Mouse (Mus musculus) kidney, embryonic 15.5 days (tissue): ENCODE data around the gene Mgat5b. TPM values are rescaled to one million over a fixed set of nuclear protein-coding genes. Genes with fewer than 3 reads are reported as not detected.
A peak's percentile ranks its signal among the peaks of the same experiment; 100 is the strongest.

ENCODE experiments used
- ATAC-seq: fragments of 200-750 bp; cut with Nextera tagmentation; replicated peaks from 2 replicates; pipeline ENCODE4 v1.8.0; 2017; ENCODE audit warnings: moderate TSS enrichment; ENCODE audit not compliant: low FRiP score
- H3K27ac ChIP-seq: fragments of 300-500 bp; sonication (generic); 2 replicates; pipeline ENCODE4 v1.5.1; 2015; ENCODE audit warnings: mild to moderate bottlenecking, inconsistent platforms
- H3K27me3 ChIP-seq: fragments of 300-500 bp; sonication (generic); 2 replicates; pipeline ENCODE4 v1.6.1; 2015; ENCODE audit warnings: inconsistent platforms
- H3K36me3 ChIP-seq: fragments of 300-500 bp; sonication (generic); 2 replicates; pipeline ENCODE4 v1.6.1; 2015; ENCODE audit warnings: inconsistent platforms
- H3K4me1 ChIP-seq: fragments of 300-500 bp; sonication (generic); 2 replicates; pipeline ENCODE4 v1.6.1; 2015; ENCODE audit warnings: inconsistent platforms
- H3K4me2 ChIP-seq: fragments of 300-500 bp; sonication (generic); 2 replicates; pipeline ENCODE4 v1.6.1; 2015; ENCODE audit warnings: moderate library complexity, mild to moderate bottlenecking, inconsistent platforms
- H3K4me3 ChIP-seq: fragments of 300-500 bp; sonication (generic); replicated peaks from 2 replicates; pipeline ENCODE4 v1.5.1; 2015; ENCODE audit warnings: mild to moderate bottlenecking, inconsistent platforms
- H3K9ac ChIP-seq: fragments of 300-500 bp; sonication (generic); 2 replicates; pipeline ENCODE4 v1.6.1; 2015; ENCODE audit warnings: mild to moderate bottlenecking, inconsistent platforms
- H3K9me3 ChIP-seq: fragments of 300-500 bp; sonication (generic); replicated peaks from 2 replicates; pipeline ENCODE4 v1.6.1; 2016; ENCODE audit warnings: inconsistent platforms
- WGBS: fragments of 180-500 bp; shearing (Covaris S2); methylation state at CpG from one replicate; pipeline ENCODE4 v1.1.7; 2015; ENCODE audit warnings: mixed read lengths; 5-methylcytosine and 5-hydroxymethylcytosine counted together
- polyA plus RNA-seq: library from polyadenylated mRNA; unstranded; fragments of >200 nt; fragmentation: Nextera tagmentation; extraction: Ambion mirVana; gene quantifications from 2 replicates; pipeline ENCODE4 v1.2.1, GENCODE M21; 2015

Mgat5b gene
- polyA plus RNA-seq, 1 experiment from 2014 or later, result 0.43 TPM

- peaks cover 12% of the 10 kb centered on the region for H3K4me1 ChIP-seq
- H3K27ac ChIP-seq, result no peak overlapping the region
- no peaks in the 10 kb centered on the region for H3K9me3 ChIP-seq
- no peak overlapping the region for H3K4me3 ChIP-seq
- H3K9ac ChIP-seq, result no peak overlapping the region
- 0 out of 2 replicates have a peak, but pooled peaks have one; percentile 28 for ATAC-seq
- WGBS, result 62% methylated on average over 7 of the region's 7 CpGs
- 0 out of 2 replicates have a peak, but pooled peaks cover 9% of the 10 kb centered on the region for H3K27me3 ChIP-seq
- no peaks in the 10 kb centered on the region for H3K36me3 ChIP-seq
- no peak overlapping the region for H3K4me2 ChIP-seq
Measured at GRCm38 (mm10) chr11:116965061-116965460, 46.4 kb downstream of the Mgat5b start.

DNA sequence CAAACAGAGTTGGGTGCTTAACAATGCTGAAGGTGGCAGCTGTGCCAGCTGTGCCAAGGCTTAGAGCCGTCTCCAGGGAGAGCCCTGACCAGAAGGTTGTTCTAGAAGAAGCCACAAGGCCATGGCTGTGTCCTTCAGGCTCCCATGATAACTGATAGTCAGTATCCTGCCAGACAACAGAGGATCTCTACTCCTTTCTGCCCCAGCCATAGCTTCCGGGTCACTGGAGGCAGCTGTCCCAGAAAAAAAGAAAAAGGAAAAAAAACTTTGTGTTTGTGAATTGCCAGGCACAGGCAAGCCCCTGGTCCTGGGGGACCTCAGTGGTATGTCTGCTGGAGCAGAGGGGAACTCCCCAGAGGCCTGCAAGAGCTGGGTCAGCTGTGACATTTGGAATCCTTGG, 47.3 kb downstream of the Mgat5b start:
- WGBS, result 55% methylated on average over 2 of the region's 2 CpGs
- H3K4me2 ChIP-seq, result no peak overlapping the region
- H3K27ac ChIP-seq, result no peak overlapping the region
- H3K36me3 ChIP-seq, result no peaks in the 10 kb centered on the region
- H3K27me3 ChIP-seq, result 0 out of 2 replicates have a peak, but pooled peaks cover 9% of the 10 kb centered on the region
- H3K4me1 ChIP-seq, result peaks cover 12% of the 10 kb centered on the region
- no peak overlapping the region for H3K9ac ChIP-seq
- ATAC-seq, result no peak
- H3K9me3 ChIP-seq, result no peaks in the 10 kb centered on the region
- H3K4me3 ChIP-seq, result no peak overlapping the region

DNA sequence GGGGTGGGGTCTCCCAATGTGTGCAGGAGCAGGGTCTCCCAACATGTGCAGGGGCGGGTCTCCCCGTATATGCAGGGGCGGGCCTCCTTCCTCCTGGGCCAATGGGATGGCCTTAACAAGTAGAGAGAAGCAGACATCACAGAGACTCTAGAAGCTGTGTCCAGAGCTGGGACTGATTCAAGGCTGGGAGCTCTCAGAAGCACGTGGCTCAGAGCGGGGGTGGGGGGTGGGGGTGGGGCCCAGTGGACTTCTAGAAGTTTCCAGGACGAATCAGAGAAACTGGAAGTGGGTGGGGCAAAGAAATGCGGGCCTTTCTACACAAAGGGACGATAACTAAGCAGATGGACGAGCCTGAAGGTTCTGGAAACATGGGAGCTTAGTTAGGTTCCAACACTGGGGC, 49.9 kb downstream of the Mgat5b start:
- Histone ChIP-seq H3K4me3 (no peak overlapping the region), H3K4me1 (peaks cover 13% of the 10 kb centered on the region), H3K27ac (no peak overlapping the region), H3K36me3 (no peaks in the 10 kb centered on the region), H3K9me3 (no peaks in the 10 kb centered on the region), H3K9ac (no peak overlapping the region), H3K27me3 (0 out of 2 replicates have a peak, but pooled peaks cover 4% of the 10 kb centered on the region), H3K4me2 (no peak overlapping the region)
- WGBS, result 79% methylated on average over 9 of the region's 9 CpGs
- no peak for ATAC-seq

DNA sequence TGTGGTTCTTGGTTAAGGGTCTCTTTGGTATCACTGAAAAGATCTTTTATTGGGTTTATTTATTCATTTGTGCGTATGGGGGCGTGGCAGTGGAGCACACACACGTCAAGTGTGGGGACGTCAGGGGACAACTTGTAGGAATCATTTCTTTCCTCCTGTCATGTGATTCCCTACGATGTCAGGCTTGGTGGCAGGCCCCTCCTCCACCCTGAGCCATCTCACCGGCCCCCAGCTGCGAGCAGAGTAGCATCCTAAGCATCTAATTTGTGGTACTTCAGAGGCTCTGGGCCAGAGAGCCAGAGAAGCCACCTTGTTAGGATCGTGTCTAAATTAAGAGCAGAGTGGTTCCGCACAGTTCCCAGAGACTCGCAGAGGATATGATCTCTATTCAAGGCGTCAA, 50.8 kb downstream of the Mgat5b start:
- Histone ChIP-seq H3K9me3 (no peaks in the 10 kb centered on the region), H3K4me1 (peaks cover 13% of the 10 kb centered on the region), H3K36me3 (no peaks in the 10 kb centered on the region), H3K27me3 (0 out of 2 replicates have a peak, but pooled peaks cover 1% of the 10 kb centered on the region), H3K4me3 (no peak overlapping the region), H3K9ac (no peak overlapping the region), H3K4me2 (no peak overlapping the region), H3K27ac (no peak overlapping the region)
- ATAC-seq, result no peak
- 69% methylated on average over 11 of the region's 11 CpGs for WGBS

GRCm38 (mm10) chr11:116970847-116971246, 52.2 kb downstream of the Mgat5b start:
- no peaks in the 10 kb centered on the region for H3K36me3 ChIP-seq
- H3K9me3 ChIP-seq, result no peaks in the 10 kb centered on the region
- H3K4me3 ChIP-seq, result no peak overlapping the region
- no peak overlapping the region for H3K27ac ChIP-seq
- no peak overlapping the region for H3K9ac ChIP-seq
- H3K4me1 ChIP-seq, result peaks cover 7% of the 10 kb centered on the region
- 63% methylated on average over 4 of the region's 4 CpGs for WGBS
- H3K4me2 ChIP-seq, result no peak overlapping the region
- H3K27me3 ChIP-seq, result no peaks in the 10 kb centered on the region
- no peak for ATAC-seq

DNA sequence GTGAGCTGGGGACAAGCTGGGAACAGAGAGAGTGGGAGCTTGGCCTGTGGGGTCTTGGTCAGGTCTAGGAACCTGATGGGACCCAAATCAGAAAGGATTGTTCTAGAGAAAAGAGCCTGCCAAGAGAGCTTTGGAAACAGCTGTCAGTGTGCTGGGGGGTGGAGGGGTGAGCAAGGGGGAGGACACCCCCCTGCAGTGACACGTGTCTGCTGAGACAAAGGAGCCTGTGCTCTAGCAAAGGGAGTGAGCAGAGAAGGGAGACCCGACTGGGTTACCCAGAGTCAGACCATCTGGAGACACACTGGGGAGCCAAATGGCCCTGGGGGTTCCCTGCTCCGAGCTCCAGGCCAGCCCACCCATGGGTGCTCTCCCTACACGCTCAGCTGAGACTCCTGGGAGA, 54.2 kb downstream of the Mgat5b start:
- peaks cover 7% of the 10 kb centered on the region; the same call in 1 of the 2 replicates for H3K4me1 ChIP-seq
- no peak overlapping the region for H3K4me3 ChIP-seq
- H3K4me2 ChIP-seq, result no peak overlapping the region
- no peaks in the 10 kb centered on the region for H3K27me3 ChIP-seq
- ATAC-seq, result no peak
- H3K9ac ChIP-seq, result no peak overlapping the region
- no peak overlapping the region for H3K27ac ChIP-seq
- H3K36me3 ChIP-seq, result no peaks in the 10 kb centered on the region
- no peaks in the 10 kb centered on the region for H3K9me3 ChIP-seq
- WGBS, result 61% methylated on average over 4 of the region's 4 CpGs

DNA sequence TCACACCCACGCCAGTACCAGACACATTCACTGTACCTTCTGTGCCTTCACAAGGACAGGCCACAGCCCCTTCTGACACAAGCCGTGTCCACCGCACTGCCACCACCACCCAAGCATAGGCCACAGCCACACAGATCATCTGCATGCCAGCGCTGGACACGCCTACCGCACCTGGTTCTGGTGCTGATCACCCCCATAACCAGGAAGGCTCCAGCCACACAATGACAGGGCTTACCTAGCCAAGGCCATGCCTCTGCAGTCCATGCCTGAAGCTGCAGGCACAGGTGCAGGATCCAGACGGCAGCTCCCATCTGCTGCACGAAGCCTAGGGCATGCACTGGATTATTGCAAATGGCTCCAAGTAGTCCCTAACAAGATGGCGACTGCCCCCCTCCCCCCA, 54.8 kb downstream of the Mgat5b start:
- H3K36me3 ChIP-seq, result no peaks in the 10 kb centered on the region
- H3K27ac ChIP-seq, result no peak overlapping the region
- WGBS, result 92% methylated on average over 9 of the region's 9 CpGs
- H3K4me2 ChIP-seq, result no peak overlapping the region
- no peak for ATAC-seq
- H3K27me3 ChIP-seq, result no peaks in the 10 kb centered on the region
- H3K9me3 ChIP-seq, result no peaks in the 10 kb centered on the region
- H3K4me3 ChIP-seq, result no peak overlapping the region
- H3K9ac ChIP-seq, result no peak overlapping the region
- H3K4me1 ChIP-seq, result peaks cover 7% of the 10 kb centered on the region; the same call in 1 of the 2 replicates

DNA sequence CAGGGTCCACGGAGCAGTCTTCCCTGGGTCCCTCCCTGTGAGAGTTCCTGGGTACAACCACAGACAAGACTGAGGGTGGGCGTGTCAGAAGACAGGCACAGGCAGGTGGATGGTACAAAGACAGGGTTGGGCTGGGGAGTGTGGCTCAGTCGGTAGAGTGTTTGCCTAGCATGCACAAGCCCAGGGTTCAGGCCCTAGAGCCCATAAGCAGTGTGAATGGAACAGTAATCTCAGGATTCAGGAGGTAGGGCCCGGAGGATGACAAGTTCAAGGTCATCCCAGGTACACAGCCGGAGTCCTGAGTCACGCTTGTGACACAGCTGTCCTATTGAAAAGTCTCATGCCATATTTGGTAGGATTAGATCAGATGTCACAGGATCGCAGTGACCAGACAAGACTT, 55.7 kb downstream of the Mgat5b start:
- no peak for ATAC-seq
- Histone ChIP-seq H3K4me3 (no peak overlapping the region), H3K4me1 (peaks cover 7% of the 10 kb centered on the region; the same call in 1 of the 2 replicates), H3K27ac (no peak overlapping the region), H3K36me3 (no peaks in the 10 kb centered on the region), H3K27me3 (no peaks in the 10 kb centered on the region), H3K9ac (no peak overlapping the region), H3K4me2 (no peak overlapping the region), H3K9me3 (no peaks in the 10 kb centered on the region)
- 82% methylated on average over 7 of the region's 7 CpGs for WGBS

DNA sequence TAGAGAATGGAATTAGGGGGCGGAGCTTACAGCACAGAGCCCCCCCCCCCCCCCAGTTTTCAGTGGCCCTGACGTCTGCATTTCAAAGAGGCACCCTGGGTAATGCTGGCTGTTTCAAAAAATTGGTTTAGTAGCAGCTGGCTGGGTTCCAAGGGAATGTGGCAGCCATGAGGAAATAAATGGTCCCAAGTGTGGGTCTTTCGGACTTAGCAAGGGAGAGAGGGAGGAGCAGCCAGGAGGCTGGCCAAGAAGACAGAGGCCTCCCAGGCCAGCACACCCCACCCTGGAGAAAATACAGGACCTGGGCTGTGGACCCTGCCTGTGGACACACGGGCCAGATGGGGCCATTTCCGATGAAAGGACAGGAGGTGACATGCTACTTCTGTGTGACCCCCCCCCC, 61.6 kb downstream of the Mgat5b start:
- Histone ChIP-seq H3K27me3 (0 out of 2 replicates have a peak, but pooled peaks cover 8% of the 10 kb centered on the region), H3K4me1 (peaks cover 11% of the 10 kb centered on the region), H3K9ac (no peak overlapping the region), H3K4me3 (no peak overlapping the region), H3K9me3 (no peaks in the 10 kb centered on the region), H3K27ac (no peak overlapping the region), H3K36me3 (no peaks in the 10 kb centered on the region), H3K4me2 (no peak overlapping the region)
- ATAC-seq, result peak; percentile 22; the same call in 1 of the 2 replicates
- 32% methylated on average over 5 of the region's 5 CpGs for WGBS

DNA sequence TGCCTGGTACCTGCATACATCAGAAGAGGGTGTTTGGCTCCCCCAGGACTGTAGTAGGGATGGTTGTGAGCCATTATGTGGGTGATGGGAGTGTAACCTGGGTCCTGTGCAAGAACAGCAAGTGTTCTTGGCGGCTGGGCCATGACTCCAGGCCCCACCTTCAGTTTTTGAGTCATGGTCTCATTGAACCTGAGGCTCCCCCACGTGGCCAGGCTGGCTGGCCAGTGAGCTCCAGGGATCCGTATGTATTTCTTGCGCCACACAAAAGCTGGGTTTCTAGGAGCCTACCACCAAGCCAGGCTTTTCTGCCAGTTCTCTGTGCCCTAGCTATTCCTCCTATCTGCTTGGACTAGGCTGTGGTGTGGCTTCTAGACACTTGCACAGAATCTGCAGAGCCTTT, 63.9 kb downstream of the Mgat5b start:
- 57% methylated on average over 4 of the region's 4 CpGs for WGBS

GRCm38 (mm10) chr11:116985504-116986385, 67.1 kb downstream of the Mgat5b start:
- no peak for ATAC-seq

More for the DNA sequence above, 63.9 kb downstream of the Mgat5b start:
- H3K36me3 ChIP-seq, result no peaks in the 10 kb centered on the region
- no peaks in the 10 kb centered on the region for H3K9me3 ChIP-seq
- 0 out of 2 replicates have a peak, but pooled peaks cover 8% of the 10 kb centered on the region for H3K27me3 ChIP-seq
- no peak overlapping the region for H3K4me3 ChIP-seq
- no peak overlapping the region for H3K27ac ChIP-seq
- H3K4me2 ChIP-seq, result no peak overlapping the region
- ATAC-seq, result no peak
- H3K4me1 ChIP-seq, result peaks cover 11% of the 10 kb centered on the region
- H3K9ac ChIP-seq, result no peak overlapping the region

GRCm38 (mm10) chr11:116988131-116988530, 69.5 kb downstream of the Mgat5b start:
- peaks cover 12% of the 10 kb centered on the region for H3K27me3 ChIP-seq
- H3K9me3 ChIP-seq, result no peaks in the 10 kb centered on the region
- no peak overlapping the region for H3K4me3 ChIP-seq
- no peak overlapping the region for H3K4me2 ChIP-seq
- ATAC-seq, result no peak
- 0 out of 2 replicates have a peak, but pooled peaks cover 4% of the 10 kb centered on the region for H3K4me1 ChIP-seq
- WGBS, result 44% methylated on average over 8 of the region's 8 CpGs
- H3K27ac ChIP-seq, result no peak overlapping the region
- no peaks in the 10 kb centered on the region for H3K36me3 ChIP-seq
- no peak overlapping the region for H3K9ac ChIP-seq

More at GRCm38 (mm10) chr11:116985504-116986385, 67.1 kb downstream of the Mgat5b start:
- H3K36me3 ChIP-seq, result no peaks in the 10 kb centered on the region
- H3K27ac ChIP-seq, result no peak overlapping the region
- peaks cover 7% of the 10 kb centered on the region for H3K4me1 ChIP-seq
- H3K4me3 ChIP-seq, result no peak overlapping the region
- 0 out of 2 replicates have a peak, but pooled peaks cover 8% of the 10 kb centered on the region for H3K27me3 ChIP-seq
- H3K4me2 ChIP-seq, result no peak overlapping the region
- 79% methylated on average over 15 of the region's 15 CpGs for WGBS
- H3K9ac ChIP-seq, result no peak overlapping the region
- H3K9me3 ChIP-seq, result no peaks in the 10 kb centered on the region
